In the genomic region with DNA sequence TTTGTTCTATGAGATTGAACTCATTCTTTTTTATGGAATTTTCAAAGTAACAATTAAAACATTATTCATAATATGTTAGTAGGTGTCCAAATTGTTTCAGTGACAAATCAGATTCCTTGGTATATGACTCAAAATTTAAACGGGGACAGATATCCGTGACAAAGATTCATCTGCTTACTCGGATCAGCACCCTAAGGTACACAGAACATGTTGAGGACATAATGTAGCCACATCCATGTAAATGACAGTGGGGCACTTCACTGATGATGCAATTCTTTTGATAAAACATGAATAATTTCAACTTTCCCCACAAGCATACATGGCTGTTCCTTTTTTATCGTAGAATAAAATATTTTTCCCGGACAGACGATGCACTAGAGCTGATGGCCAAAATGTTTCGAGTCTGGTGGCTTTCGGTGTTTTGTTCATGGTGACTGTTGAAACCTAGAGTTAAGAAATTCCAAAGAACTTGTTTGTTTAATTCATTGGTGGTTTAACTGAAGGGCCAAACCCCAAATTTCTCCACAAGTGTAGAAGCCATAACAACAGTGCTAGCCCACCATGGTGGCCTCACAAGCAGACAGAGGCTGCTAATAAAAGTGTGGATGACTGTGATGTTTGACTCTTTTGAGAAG, we compare ENCODE assay signal across 16 mouse cellular contexts. TPM values are rescaled to one million over a fixed set of nuclear protein-coding genes. Genes with fewer than 3 reads are reported as not detected.
DNase-seq lines count a peak whose midpoint lies in the region; ATAC-seq and TF ChIP-seq lines count a peak whose summit lies in the region.
"Had no signal": no experiment of that assay in that cellular context is flagged by ENCODE, and none has a peak within 500 bp of the region (broad histone marks: within the 10 kb centered on the region; RNA-seq: fewer than 3 reads in every experiment).

No protein-coding gene starts in this region.

- ATAC-seq in heart, embryonic 15.5 days (replicated peaks; ENCODE audit: insufficient number of reproducible peaks, insufficient read depth, low FRiP score, low read depth), result no peak
- no peak for ATAC-seq in stomach, embryonic 16.5 days (ENCODE audit: insufficient read depth, low FRiP score)
- ATAC-seq in stomach, postnatal 0 days (ENCODE audit: low FRiP score, low TSS enrichment), result no peak
- ATAC-seq: intestine, embryonic 15.5 days; Patski had no signal

- 85% methylated on average over 8 of the region's 8 CpGs for WGBS in heart, embryonic 15.5 days
- 82% methylated on average over 8 of the region's 8 CpGs for WGBS in heart, adult 2 months
- WGBS in stomach, embryonic 16.5 days, result 86% methylated on average over 8 of the region's 8 CpGs
- WGBS in stomach, postnatal 0 days, result 86% methylated on average over 8 of the region's 8 CpGs

- H3K9me3 ChIP-seq in heart, embryonic 15.5 days (replicated peaks), result no peaks in the 10 kb centered on the region
- H3K9me3 ChIP-seq in stomach, embryonic 16.5 days (replicated peaks; ENCODE audit: control insufficient read depth, low read length), result no peaks in the 10 kb centered on the region
- H3K9me3 ChIP-seq in stomach, postnatal 0 days (ENCODE audit: control insufficient read depth, low read length), result no peaks in the 10 kb centered on the region
- H3K9me3 ChIP-seq: intestine, embryonic 15.5 days; midbrain, embryonic 12.5 days had no signal

- no peaks in the 10 kb centered on the region for H3K79me2 ChIP-seq in heart, adult 2 months (replicated peaks; ENCODE audit: control insufficient read depth, insufficient read depth, low read length)

- no peak for TF ChIP-seq EP300 in heart, adult 2 months (IDR thresholded peaks at IDR 0.05; ENCODE audit: insufficient read depth, low read depth, low read length)
- no peak for TF ChIP-seq EP300 in stomach, postnatal 0 days (optimal IDR thresholded peaks at IDR 0.05)

- peaks cover 50% of the 10 kb centered on the region for H3K27me3 ChIP-seq in heart, embryonic 15.5 days
- H3K27me3 ChIP-seq in heart, adult 2 months (ENCODE audit: control insufficient read depth, insufficient read depth, low read length), result peaks cover 6% of the 10 kb centered on the region
- peaks cover 33% of the 10 kb centered on the region for H3K27me3 ChIP-seq in stomach, embryonic 16.5 days (ENCODE audit: control insufficient read depth, insufficient read depth, low read length)
- H3K27me3 ChIP-seq in stomach, postnatal 0 days (ENCODE audit: control insufficient read depth, insufficient read depth, low read length), result no peaks in the 10 kb centered on the region; the same call in 1 of the 2 replicates
- H3K27me3 ChIP-seq: CH12.LX had no signal

- H3K4me1 ChIP-seq in heart, embryonic 15.5 days (replicated peaks), result peaks cover 14% of the 10 kb centered on the region
- no peaks in the 10 kb centered on the region for H3K4me1 ChIP-seq in heart, adult 2 months (ENCODE audit: control insufficient read depth, insufficient read depth, low read length)
- H3K4me1 ChIP-seq in stomach, embryonic 16.5 days (ENCODE audit: control insufficient read depth, insufficient read depth, low read length), result peaks cover 6% of the 10 kb centered on the region; the same call in 1 of the 2 replicates
- no peaks in the 10 kb centered on the region for H3K4me1 ChIP-seq in stomach, postnatal 0 days (replicated peaks; ENCODE audit: control insufficient read depth, insufficient read depth)
- H3K4me1 ChIP-seq in brown adipose tissue, adult 24 weeks (ENCODE audit: control insufficient read depth, insufficient read depth, insufficient read length, low read length), result no peaks in the 10 kb centered on the region

- no peak overlapping the region for H3K9ac ChIP-seq in heart, embryonic 15.5 days
- no peak overlapping the region for H3K9ac ChIP-seq in heart, adult 2 months (ENCODE audit: low read depth, low read length)
- H3K9ac ChIP-seq in stomach, embryonic 16.5 days (ENCODE audit: low read length), result no peak overlapping the region
- no peak overlapping the region for H3K9ac ChIP-seq in stomach, postnatal 0 days (ENCODE audit: low read length)
- H3K9ac ChIP-seq: intestine, embryonic 15.5 days; midbrain, embryonic 12.5 days had no signal

- no peak for TF ChIP-seq CTCF in heart, adult 2 months (IDR thresholded peaks at IDR 0.05)
- no peak for TF ChIP-seq CTCF in stomach, postnatal 0 days (IDR thresholded peaks at IDR 0.05; ENCODE audit: low read depth)

- intact Hi-C loops in heart, adult 2 months (cut with DNase I), result no loop called here

- peak overlapping the region; percentile 7; the same call in 1 of the 2 replicates for H3K4me3 ChIP-seq in heart, embryonic 15.5 days
- no peak overlapping the region for H3K4me3 ChIP-seq in heart, adult 2 months
- H3K4me3 ChIP-seq in stomach, embryonic 16.5 days (replicated peaks; ENCODE audit: low read length), result peak overlapping the region; percentile 4; the same call in 1 of the 2 replicates
- no peak overlapping the region for H3K4me3 ChIP-seq in stomach, postnatal 0 days (ENCODE audit: low read depth, low read length)
- peak overlapping the region; percentile 28 for H3K4me3 ChIP-seq in brown adipose tissue, adult 24 weeks (ENCODE audit: insufficient read depth, low read depth, low read length)
- H3K4me3 ChIP-seq: myocyte had no signal

- no peak overlapping the region for H3K4me2 ChIP-seq in heart, embryonic 15.5 days
- no peak overlapping the region for H3K4me2 ChIP-seq in stomach, embryonic 16.5 days (ENCODE audit: low read depth, low read length)
- no peak overlapping the region for H3K4me2 ChIP-seq in stomach, postnatal 0 days (replicated peaks; ENCODE audit: low read depth)

- TF ChIP-seq POLR2A in heart, adult 2 months (IDR thresholded peaks at IDR 0.05; ENCODE audit: insufficient read depth, low read depth, low read length), result no peak

- no peaks in the 10 kb centered on the region for H3K36me3 ChIP-seq in heart, embryonic 15.5 days
- no peaks in the 10 kb centered on the region for H3K36me3 ChIP-seq in heart, adult 2 months (ENCODE audit: control insufficient read depth, insufficient read depth, low read length)
- H3K36me3 ChIP-seq in stomach, embryonic 16.5 days (ENCODE audit: control insufficient read depth, insufficient read depth, low read length), result no peaks in the 10 kb centered on the region
- H3K36me3 ChIP-seq in stomach, postnatal 0 days (ENCODE audit: control insufficient read depth, insufficient read depth, low read length), result no peaks in the 10 kb centered on the region
- H3K36me3 ChIP-seq: intestine, embryonic 15.5 days; midbrain, embryonic 12.5 days had no signal

- no peak overlapping the region for H3K27ac ChIP-seq in heart, embryonic 15.5 days
- H3K27ac ChIP-seq in heart, adult 2 months, result no peak overlapping the region
- no peak overlapping the region for H3K27ac ChIP-seq in stomach, embryonic 16.5 days (ENCODE audit: low read length)
- no peak overlapping the region for H3K27ac ChIP-seq in stomach, postnatal 0 days (replicated peaks)
- no peak overlapping the region for H3K27ac ChIP-seq in brown adipose tissue, adult 24 weeks (replicated peaks; ENCODE audit: low read depth, low read length)
- H3K27ac ChIP-seq: intestine, embryonic 15.5 days; kidney, postnatal 0 days; midbrain, embryonic 12.5 days had no signal

- DNase-seq in heart, adult 2 months, result no peak
- DNase-seq in stomach, postnatal 0 days (ENCODE audit: low spot score), result no peak
- peak; percentile 68 for DNase-seq in naive thymus-derived CD4-positive, alpha-beta T cell, adult 2 months (ENCODE audit: low read depth)
- DNase-seq in embryo, embryonic 9.5 days (ENCODE audit: extremely low spot score), result no peak
- no peak for DNase-seq in cerebellum, postnatal 25 days
- DNase-seq: cerebellum, adult 9-11 months; heart, adult 11 months had no signal

RNA-seq across cellular contexts. Expression of a gene that starts 2.9 kb away (rescaled TPM):
- 1.2 and 6.2 TPM in 2 replicates for polyA plus RNA-seq in heart, embryonic 15.5 days (2015; fragmentation: Nextera tagmentation; extraction: Ambion mirVana)
- total RNA-seq in heart, adult 2 months (2021), result 1 to 10 TPM; 1.8 to 2.0 TPM
- 1.7 and 3.7 TPM in 2 replicates for polyA plus RNA-seq in heart, adult 2 months (2012; rRNA removed)
- 3.5 and 3.8 TPM in 2 replicates for polyA plus RNA-seq in stomach, embryonic 16.5 days (2015; fragmentation: Nextera tagmentation; extraction: Ambion mirVana)
- 0.39 and 0.62 TPM in 2 replicates for polyA plus RNA-seq in stomach, postnatal 0 days (2015; fragmentation: Nextera tagmentation; extraction: Ambion mirVana)
- 1.3 and 1.4 TPM in 2 replicates for polyA plus RNA-seq in brown adipose tissue, adult 24 weeks (2012; ENCODE audit: insufficient read depth, insufficient read length, missing spikeins)
- polyA plus RNA-seq: Patski had no signal

Comparison
In these comparisons a context has a peak if more than half of its experiments do, and no peak if none do; other contexts are left out.
1. H3K4me3 ChIP-seq: peak in heart, embryonic 15.5 days (single experiment), stomach, embryonic 16.5 days (single experiment) and brown adipose tissue, adult 24 weeks (single experiment); none in heart, adult 2 months (single experiment) and stomach, postnatal 0 days (single experiment).